Mouse (Mus musculus) ES-Bruce4 (cell line): Measurements from ENCODE around the gene Dnajb4.

Experiments
- CTCF ChIP-seq: IDR thresholded peaks from one replicate; pipeline ENCODE4 v1.8.1; 2011; ENCODE audit warnings: low read depth, low read length
- EP300 ChIP-seq: IDR thresholded peaks from 2 replicates; pipeline ENCODE4 v1.6.1; 2011; ENCODE audit warnings: low read depth, low read length; ENCODE audit not compliant: insufficient read depth
- POLR2A ChIP-seq: IDR thresholded peaks from one replicate; pipeline ENCODE4 v1.8.1; 2011; ENCODE audit warnings: low read length; ENCODE audit not compliant: insufficient read depth

DNA sequence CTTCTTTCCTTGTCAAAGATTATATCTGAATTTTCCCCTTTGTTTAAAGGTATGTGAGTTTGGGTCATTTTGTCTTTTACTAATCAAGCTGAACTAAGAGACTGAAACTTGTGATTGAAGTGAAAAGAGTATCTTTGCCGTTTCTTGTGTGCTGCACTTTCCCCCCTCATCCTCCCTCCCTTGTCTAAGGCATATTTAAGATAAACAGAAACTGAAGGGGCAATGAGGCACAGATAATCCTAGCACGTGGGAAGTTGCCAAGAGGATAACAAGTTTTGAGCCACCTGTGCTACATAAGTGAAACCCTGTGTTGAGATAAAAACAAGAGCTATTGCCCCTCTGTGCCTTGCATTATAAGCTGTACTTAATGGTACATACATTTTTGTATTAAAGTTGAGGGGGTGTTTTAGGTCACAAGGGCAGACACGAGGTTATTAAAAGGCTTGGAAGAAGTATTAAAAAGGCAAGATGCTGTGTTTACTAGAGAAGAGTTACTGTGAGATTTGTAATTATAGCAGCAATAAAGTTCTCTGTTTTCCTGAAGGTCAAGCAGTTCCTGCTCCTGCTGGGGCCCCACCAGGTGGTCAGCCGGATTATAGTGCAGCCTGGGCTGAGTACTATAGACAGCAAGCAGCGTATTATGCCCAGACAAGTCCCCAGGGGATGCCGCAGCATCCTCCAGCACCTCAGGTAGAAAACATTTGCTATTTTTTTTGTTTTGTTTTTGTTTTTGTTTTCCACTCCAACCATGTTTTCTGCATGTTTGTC is 21.4 kb upstream of the Dnajb4 start:
- TF ChIP-seq CTCF (no peak), EP300 (peak; percentile 87), POLR2A (no peak)
